ENCODE assay signal across 19 mouse cellular contexts in genomic region chr17:87468616-87469015, GRCm38 (mm10). TPM values are rescaled to one million over a fixed set of nuclear protein-coding genes. Genes with fewer than 3 reads are reported as not detected.
"Had no signal": no experiment of that assay in that cellular context is flagged by ENCODE, and none has a peak within 500 bp of the region (broad histone marks: within the 10 kb centered on the region; RNA-seq: fewer than 3 reads in every experiment).

No protein-coding gene starts in this region.

- H3K27me3 ChIP-seq: intestine, embryonic 15.5 days; neural tube, embryonic 15.5 days had no signal

- ATAC-seq: intestine, embryonic 15.5 days; lung, postnatal 0 days; midbrain, embryonic 16.5 days had no signal

- H3K4me2 ChIP-seq: intestine, embryonic 15.5 days; neural tube, embryonic 15.5 days had no signal

- DNase-seq: kidney, adult 18-20 months; kidney, postnatal 10 days; kidney, postnatal 4 days; liver, embryonic 13.5 days; liver, postnatal 0 days; lung, postnatal 36 days; thymus, adult 2 months; thymus, postnatal 25 days had no signal

- H3K4me3 ChIP-seq: intestine, embryonic 15.5 days; limb, embryonic 10.5 days; liver, embryonic 13.5 days; midbrain, embryonic 10.5 days; neural tube, embryonic 15.5 days had no signal

- H3K36me3 ChIP-seq: intestine, embryonic 15.5 days; limb, embryonic 10.5 days; liver, embryonic 13.5 days; midbrain, embryonic 10.5 days; neural tube, embryonic 15.5 days had no signal

- H3K27ac ChIP-seq: intestine, embryonic 15.5 days; limb, embryonic 10.5 days; midbrain, embryonic 10.5 days; neural tube, embryonic 15.5 days; stomach, postnatal 0 days had no signal

- H3K9ac ChIP-seq: intestine, embryonic 15.5 days; liver, postnatal 0 days; neural tube, embryonic 15.5 days had no signal

- H3K9me3 ChIP-seq: intestine, embryonic 15.5 days; limb, embryonic 10.5 days; liver, embryonic 13.5 days; midbrain, embryonic 10.5 days; neural tube, embryonic 15.5 days had no signal

RNA-seq across cellular contexts. Expression of gene Stpg4, which starts 41.1 kb away (rescaled TPM):
- total RNA-seq: megakaryocyte, adult 5-6 weeks had no signal
- polyA plus RNA-seq: intestine, embryonic 15.5 days; kidney, embryonic 14.5 days; limb, embryonic 10.5 days; limb, embryonic 14.5 days; liver, embryonic 13.5 days; liver, postnatal 0 days; lung, postnatal 0 days; midbrain, embryonic 10.5 days; midbrain, embryonic 16.5 days; stomach, postnatal 0 days; urinary bladder, adult 2 months had no signal
